Mouse (Mus musculus) mouse embryonic stem cell (cell line): ENCODE measurements around the gene 1700013G24Rik.

Experiments
- in situ Hi-C, 2 experiments: fragments of 300-500 bp; cut with MboI; formaldehyde crosslinking; loops; 1 replicate in 1 of 2; 3 replicates in 1 of 2; pipeline ENCODE4 v1.14.3; 2019 to 2020; ENCODE audit warnings: low sequenced_read_pairs in 2 of 2, low pct_unique_long_range_greater_than_20kb in 1 of 2, mixed read lengths in 1 of 2; ENCODE audit not compliant: unreplicated experiment in 1 of 2

Gene 1700013G24Rik

GRCm38 (mm10) chr4:137471326-137471725, 18.2 kb downstream of the 1700013G24Rik start:
- in situ Hi-C loops: no loop called here

- in situ Hi-C loops: no loop called here
Measured at GRCm38 (mm10) chr4:137473240-137473639, 20.2 kb downstream of the 1700013G24Rik start.

DNA sequence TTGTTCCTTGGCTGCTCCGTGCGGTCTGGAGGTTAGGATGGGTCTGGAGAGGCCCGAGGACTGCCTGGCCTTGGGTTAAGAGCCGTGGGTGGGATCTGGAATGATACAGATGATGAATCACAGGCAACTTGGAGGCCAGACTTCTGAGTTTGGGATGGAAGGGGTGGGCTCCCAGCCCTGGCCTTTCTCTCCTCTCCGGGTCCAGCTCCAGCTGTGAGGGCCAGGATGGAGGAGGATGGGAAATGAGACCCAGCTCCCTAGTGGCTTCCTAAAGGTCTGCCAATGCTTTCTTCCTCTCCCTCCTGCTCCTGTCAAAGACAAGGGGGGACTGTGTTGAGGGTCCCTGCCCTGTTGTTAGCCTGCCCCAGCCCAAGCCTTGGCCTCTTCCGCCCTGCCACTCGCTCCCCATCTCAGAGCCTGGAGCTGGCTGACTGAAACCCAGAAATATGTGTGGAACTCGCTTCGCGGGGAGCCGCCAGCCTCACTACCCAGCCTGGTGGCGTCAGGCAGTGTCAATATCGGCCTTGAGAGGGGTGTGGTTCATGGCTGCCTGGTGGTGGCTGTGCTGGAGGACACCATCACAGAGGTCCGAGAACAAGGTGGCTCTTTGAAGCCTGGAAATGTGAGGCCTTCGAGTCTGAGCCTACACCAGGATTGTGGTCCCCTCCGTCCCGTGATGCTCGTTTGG, 20.8 kb downstream of the 1700013G24Rik start:
- in situ Hi-C loops: no loop called here

DNA sequence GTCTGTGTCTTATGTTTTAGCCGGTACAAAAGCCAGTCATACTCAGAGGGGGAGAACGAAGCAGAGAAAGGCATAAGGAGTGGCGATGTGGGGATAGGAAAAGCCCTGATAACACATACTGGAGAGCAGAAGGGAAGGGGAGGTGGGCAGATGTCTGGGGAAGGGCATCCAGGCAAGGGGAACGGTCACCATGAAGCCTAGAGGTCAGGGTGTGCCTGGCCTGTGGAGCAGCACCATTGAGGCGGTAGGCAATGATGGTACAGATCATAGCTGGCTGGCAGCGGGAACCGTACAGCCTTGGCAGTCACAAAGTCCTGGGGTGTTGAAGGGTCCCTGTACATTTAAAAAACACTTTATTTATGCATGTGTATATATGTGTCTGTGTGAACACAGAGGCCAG, 21.6 kb downstream of the 1700013G24Rik start:
- in situ Hi-C loops: no loop called here

DNA sequence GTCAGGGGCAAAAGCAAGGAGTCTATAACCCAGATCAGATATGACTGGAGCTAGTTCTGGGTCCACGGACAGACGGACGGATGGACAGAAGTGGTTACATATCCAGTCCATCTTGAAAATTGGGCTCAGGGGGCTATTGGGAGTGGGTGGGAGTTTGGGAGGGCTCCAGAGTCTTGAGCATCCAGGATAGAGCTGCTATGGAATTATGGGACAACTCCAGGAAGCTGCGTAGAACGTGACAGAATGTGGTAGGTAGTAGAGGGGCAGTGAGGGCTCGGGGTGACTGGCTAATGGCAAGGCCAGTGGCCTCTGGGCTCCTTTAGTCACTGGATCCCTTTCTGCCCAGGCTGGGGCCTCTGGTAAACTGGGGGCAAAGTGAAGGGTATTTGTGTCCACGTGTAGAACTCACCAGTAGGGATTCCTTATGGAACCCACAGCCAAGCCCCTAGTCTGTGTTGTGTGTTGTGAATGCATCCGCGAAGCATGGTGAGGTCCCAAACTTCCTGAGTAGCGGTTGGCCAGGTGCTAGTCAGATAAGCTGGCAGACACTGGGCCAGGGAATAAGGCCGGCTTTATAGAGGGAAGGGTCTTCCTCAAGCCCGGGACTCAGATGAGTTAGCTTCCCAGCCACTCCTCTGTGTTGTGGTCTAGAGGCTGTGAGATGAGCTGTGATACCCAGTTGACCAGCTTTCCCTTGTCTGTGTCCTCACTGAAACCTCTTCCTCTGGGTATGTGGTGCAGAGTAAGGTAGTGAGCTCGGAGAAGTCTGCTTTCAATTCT, 22.4 kb downstream of the 1700013G24Rik start:
- in situ Hi-C loops: no loop called here

DNA sequence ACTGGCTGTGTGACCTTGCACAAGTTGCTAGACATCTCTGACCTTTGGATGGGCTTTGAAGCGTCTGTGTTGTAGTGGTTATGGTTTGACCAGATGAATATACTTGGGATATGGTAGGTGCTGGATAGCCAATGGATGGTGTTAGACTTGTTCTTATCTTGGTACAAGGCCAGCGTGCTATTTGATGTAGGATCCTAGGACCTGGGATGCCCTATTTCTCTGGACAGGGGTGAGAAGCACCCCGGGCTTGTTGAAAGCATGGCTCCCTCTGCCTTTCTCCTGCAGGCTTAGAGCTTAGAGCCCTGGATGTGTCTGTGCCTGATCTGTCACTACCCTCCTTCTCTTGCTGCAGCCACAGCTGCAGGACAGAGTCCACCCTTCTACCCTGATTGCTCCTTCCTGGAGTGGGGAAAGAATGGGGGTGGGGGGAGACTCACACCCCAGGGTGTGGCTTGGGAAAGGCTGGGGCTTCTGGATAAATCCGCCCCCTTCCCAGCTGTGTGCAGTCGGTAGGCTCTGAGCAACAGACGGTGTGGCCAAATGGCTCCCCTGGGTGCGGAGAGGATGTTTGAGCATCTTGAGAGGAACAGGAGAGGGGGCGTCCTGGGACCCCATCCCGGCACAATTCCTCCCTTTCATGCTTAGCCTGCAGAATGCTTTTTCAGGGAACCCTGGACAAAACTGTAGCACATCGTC, 23.1 kb downstream of the 1700013G24Rik start:
- in situ Hi-C loops: no loop called here

DNA sequence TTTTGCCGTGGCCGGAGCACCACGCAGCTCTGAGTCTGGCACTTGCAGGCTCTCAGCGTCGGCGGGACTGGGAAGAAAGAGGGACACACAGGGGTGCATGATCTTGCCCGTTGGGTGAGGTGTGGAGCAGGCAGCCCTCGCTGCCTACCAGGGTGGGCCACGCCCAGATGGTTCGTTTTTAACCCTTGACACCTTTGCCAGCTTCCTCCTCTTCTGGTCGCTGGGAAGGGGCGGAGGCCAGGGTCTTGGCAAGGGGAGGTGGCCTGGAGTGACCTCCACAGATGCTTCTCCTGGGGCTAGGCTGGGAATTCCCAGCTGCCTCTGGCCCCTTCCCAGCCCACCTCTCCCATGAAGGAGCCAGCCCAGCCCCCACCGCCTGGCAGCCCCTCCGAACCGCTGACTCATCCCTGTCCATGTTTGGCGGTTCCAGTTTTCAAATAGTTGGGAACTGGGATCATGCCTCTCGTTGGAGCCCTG, 23.7 kb downstream of the 1700013G24Rik start:
- in situ Hi-C loops: no loop called here

- in situ Hi-C loops: no loop called here
Measured at GRCm38 (mm10) chr4:137477611-137478010, 24.5 kb downstream of the 1700013G24Rik start.

DNA sequence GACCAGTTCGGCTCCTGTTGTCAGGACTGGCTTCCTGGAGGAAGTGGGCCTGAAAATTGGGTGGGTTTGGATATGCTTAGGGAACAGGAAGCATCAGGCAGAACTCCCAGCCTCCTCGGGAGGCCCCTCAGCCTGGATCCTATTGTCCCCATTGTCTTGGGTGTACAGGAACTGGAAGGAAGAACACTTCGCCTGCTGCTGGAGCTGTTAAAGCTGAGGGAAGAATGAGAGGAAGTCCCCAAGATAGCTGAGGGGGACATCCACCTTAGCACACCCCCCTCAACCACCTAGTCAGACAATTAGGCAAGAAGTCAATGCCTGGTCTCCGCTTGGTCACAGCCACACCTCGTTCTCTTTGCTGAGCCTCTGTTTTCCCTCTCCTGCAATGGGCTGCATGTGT, 25.2 kb downstream of the 1700013G24Rik start:
- in situ Hi-C loops: no loop called here

DNA sequence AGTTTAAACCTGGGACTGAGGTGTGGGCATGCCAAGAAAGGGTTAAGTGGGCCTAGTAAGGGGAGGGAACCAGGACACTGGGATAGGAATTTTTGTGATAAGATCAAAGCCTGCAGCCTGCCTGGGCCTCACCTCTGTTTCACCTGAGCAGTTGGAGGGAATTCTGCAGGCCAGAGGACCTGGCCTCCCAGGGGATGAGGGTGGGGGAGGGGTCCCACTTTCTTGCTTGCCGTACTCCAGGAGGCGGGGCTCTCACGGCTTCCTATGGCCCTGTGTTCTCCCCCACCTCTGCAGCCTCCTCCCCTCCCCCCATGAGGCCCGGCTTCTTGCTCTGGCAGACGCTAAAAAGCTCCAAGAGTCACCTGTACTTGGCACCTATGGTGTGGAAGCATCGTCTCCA, 26.7 kb downstream of the 1700013G24Rik start:
- in situ Hi-C loops: no loop called here

- in situ Hi-C loops: no loop called here
Measured at GRCm38 (mm10) chr4:137480191-137480992, 27.3 kb downstream of the 1700013G24Rik start.

DNA sequence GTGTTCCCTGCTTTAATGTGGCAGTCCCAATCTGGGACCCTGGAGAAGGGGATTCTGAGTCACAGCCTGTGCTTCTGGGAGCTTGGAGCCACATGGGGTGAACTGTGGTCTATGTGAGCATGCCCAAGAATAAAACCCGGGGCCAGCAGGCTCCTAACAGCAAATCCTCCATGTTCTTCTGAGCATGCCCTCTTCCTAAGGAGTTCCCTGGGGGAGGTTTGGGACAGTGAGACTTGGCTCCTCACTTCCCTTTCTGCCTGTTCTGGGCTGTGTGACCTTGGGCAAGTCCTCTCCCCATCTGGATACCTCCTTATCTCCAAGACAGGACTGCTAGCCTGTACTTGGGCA, 27.9 kb downstream of the 1700013G24Rik start:
- in situ Hi-C loops: no loop called here

- in situ Hi-C loops: no loop called here
Measured at GRCm38 (mm10) chr4:137481381-137482030, 28.4 kb downstream of the 1700013G24Rik start.

GRCm38 (mm10) chr4:137483871-137484270, 30.8 kb downstream of the 1700013G24Rik start:
- in situ Hi-C loops: no loop called here

- in situ Hi-C loops: no loop called here
Measured at GRCm38 (mm10) chr4:137484586-137484985, 31.5 kb downstream of the 1700013G24Rik start.

DNA sequence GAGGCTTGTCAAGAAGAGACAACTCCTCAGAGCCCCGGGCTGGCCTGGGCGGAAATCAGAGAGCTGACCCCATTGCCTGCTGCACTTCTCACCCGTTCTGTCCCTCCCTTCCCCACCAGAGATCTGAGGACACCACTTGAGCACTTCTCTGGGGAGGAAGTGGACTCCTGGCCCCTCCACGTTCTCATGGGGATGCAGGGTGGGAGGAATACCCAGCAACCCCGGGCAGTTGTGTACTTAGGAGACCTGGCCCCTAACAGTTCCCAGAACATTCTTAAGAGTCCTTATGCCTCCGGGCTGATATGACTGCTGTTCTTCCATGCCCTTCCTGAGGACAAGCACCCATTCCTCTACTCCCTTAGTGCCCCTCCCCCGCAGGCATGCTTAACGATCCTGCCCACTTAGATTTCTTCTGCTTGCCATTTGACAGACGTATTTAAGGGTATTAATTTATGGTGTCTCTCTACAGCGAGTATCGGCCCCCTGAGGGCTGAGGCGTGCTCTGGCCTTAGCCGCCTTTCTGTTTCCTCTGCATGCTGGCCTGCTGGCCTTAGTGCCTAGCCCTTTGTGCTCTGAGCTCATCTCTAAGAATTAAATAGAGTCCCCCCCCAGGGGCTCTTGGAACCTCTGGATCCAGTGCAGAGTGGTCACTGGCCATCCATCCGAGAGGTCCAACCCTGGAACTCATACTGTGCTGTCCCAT, 32.3 kb downstream of the 1700013G24Rik start:
- in situ Hi-C loops: no loop called here

GRCm38 (mm10) chr4:137486081-137487014, 33.3 kb downstream of the 1700013G24Rik start:
- in situ Hi-C loops: no loop called here
